Mouse (Mus musculus): Measurements from ENCODE around the gene Ssu2.

The Ssu2 gene

GRCm38 (mm10) chr6:112350452-112350851, 37.4 kb downstream of the Ssu2 start:
- no peak for DNase-seq (ENCODE audit: low spot score in 2 of 2)

- DNase-seq (ENCODE audit: low spot score in 2 of 2): no peak
These were observed 48.8 kb downstream of the Ssu2 start for GRCm38 (mm10) chr6:112339016-112339415.

GRCm38 (mm10) chr6:112337667-112338066, 50.2 kb downstream of the Ssu2 start:
- no peak for DNase-seq (ENCODE audit: low spot score in 2 of 2)

- no peak for DNase-seq (ENCODE audit: low spot score in 2 of 2)
These were observed 53.9 kb downstream of the Ssu2 start for GRCm38 (mm10) chr6:112333930-112334329.

GRCm38 (mm10) chr6:112331223-112331598, 56.6 kb downstream of the Ssu2 start:
- no peak for DNase-seq (ENCODE audit: low spot score in 2 of 2)

GRCm38 (mm10) chr6:112330520-112331222, 57.2 kb downstream of the Ssu2 start:
- DNase-seq (ENCODE audit: low spot score in 2 of 2): no peak

GRCm38 (mm10) chr6:112327793-112328192, 60.0 kb downstream of the Ssu2 start:
- no peak for DNase-seq (ENCODE audit: low spot score in 2 of 2)

- no peak for DNase-seq (ENCODE audit: low spot score in 2 of 2)
These were observed 62.6 kb downstream of the Ssu2 start for GRCm38 (mm10) chr6:112325213-112325612.

- no peak for DNase-seq (ENCODE audit: low spot score in 2 of 2)
These were observed 64.9 kb downstream of the Ssu2 start for GRCm38 (mm10) chr6:112322916-112323315.

- no peak for DNase-seq (ENCODE audit: low spot score in 2 of 2)
These were observed 67.1 kb downstream of the Ssu2 start for GRCm38 (mm10) chr6:112320679-112321078.

GRCm38 (mm10) chr6:112319449-112319848, 68.4 kb downstream of the Ssu2 start:
- DNase-seq (ENCODE audit: low spot score in 2 of 2): no peak

- DNase-seq (ENCODE audit: low spot score in 2 of 2): no peak
These were observed 76.4 kb downstream of the Ssu2 start for GRCm38 (mm10) chr6:112311385-112311784.

- no peak for DNase-seq (ENCODE audit: low spot score in 2 of 2)
These were observed 78.4 kb downstream of the Ssu2 start for GRCm38 (mm10) chr6:112309330-112309938.
